Mouse (Mus musculus): ENCODE measurements at regions not wholly inside any gene's neighbourhood (a gene's known extent, or its start where the extent isn't known, plus 50 kb on each side); places are given as distances from the start of the nearest gene placed in this dataset.

- 81% methylated on average over 3 of the region's 3 CpGs for WGBS
- TF ChIP-seq CTCF (IDR thresholded peaks at IDR 0.05; ENCODE audit: borderline replicate concordance, control insufficient read depth, extremely low read depth, insufficient read depth, low read length, poor library complexity): no peak
- TF ChIP-seq POLR2A (IDR thresholded peaks at IDR 0.05; ENCODE audit: control insufficient read depth, extremely low read depth, insufficient read depth, low read length, poor library complexity): no peak
- no peak overlapping the region for H3K4me3 ChIP-seq (ENCODE audit: control insufficient read depth, insufficient read depth, low read length)
These were observed 136.1 kb downstream of the Cartpt start for GRCm38 (mm10) chr13:99764764-99765163.

GRCm38 (mm10) chr13:99764097-99764714 lies 136.7 kb downstream of the Cartpt start:
- WGBS: 65% methylated on average over 6 of the region's 6 CpGs
- DNase-seq: no peak
- no peak overlapping the region for H3K4me3 ChIP-seq (ENCODE audit: control insufficient read depth, insufficient read depth, low read length)
- H3K36me3 ChIP-seq (ENCODE audit: control insufficient read depth, insufficient read depth, low read length): no peaks in the 10 kb centered on the region
- H3K27me3 ChIP-seq (ENCODE audit: control insufficient read depth, insufficient read depth, low read length): no peaks in the 10 kb centered on the region
- no peak overlapping the region for H3K27ac ChIP-seq (ENCODE audit: control insufficient read depth, insufficient read depth, low read length)
- H3K4me1 ChIP-seq (replicated peaks; ENCODE audit: control insufficient read depth, insufficient read depth, low read length): no peaks in the 10 kb centered on the region
- no peak for TF ChIP-seq POLR2A (IDR thresholded peaks at IDR 0.05; ENCODE audit: control insufficient read depth, extremely low read depth, insufficient read depth, low read length, poor library complexity)
- no peak for TF ChIP-seq CTCF (IDR thresholded peaks at IDR 0.05; ENCODE audit: borderline replicate concordance, control insufficient read depth, extremely low read depth, insufficient read depth, low read length, poor library complexity)

More at GRCm38 (mm10) chr13:99764764-99765163, 136.1 kb downstream of the Cartpt start:
- Histone ChIP-seq H3K27me3 (ENCODE audit: control insufficient read depth, insufficient read depth, low read length) (no peaks in the 10 kb centered on the region), H3K27ac (ENCODE audit: control insufficient read depth, insufficient read depth, low read length) (no peak overlapping the region), H3K36me3 (ENCODE audit: control insufficient read depth, insufficient read depth, low read length) (no peaks in the 10 kb centered on the region), H3K4me1 (replicated peaks; ENCODE audit: control insufficient read depth, insufficient read depth, low read length) (no peaks in the 10 kb centered on the region)
- no peak for DNase-seq

DNA sequence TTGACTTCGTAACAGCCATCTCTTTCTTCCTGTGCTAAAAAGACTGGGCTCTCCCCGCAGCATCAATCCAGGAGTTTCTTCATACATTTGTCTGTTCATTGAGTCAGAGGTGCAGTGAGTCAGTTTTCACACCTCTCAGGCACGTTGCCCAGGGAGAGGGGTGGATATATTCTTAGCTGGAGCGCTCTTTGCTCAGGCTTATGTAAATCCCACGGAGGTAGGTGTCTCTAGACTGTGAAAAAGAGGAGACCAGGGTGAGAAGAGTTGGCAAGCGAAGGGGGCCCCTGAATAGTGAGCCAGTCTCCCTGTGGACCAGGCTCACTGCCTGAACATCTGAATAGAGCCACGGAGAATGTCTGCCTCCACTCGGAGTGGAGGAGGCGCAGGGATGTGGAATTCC lies 139.0 kb downstream of the Cartpt start:
- TF ChIP-seq CTCF (IDR thresholded peaks at IDR 0.05; ENCODE audit: borderline replicate concordance, control insufficient read depth, extremely low read depth, insufficient read depth, low read length, poor library complexity) (no peak), POLR2A (IDR thresholded peaks at IDR 0.05; ENCODE audit: control insufficient read depth, extremely low read depth, insufficient read depth, low read length, poor library complexity) (no peak)
- H3K4me3 ChIP-seq (ENCODE audit: control insufficient read depth, insufficient read depth, low read length): no peak overlapping the region
- no peaks in the 10 kb centered on the region for H3K36me3 ChIP-seq (ENCODE audit: control insufficient read depth, insufficient read depth, low read length)
- H3K27ac ChIP-seq (ENCODE audit: control insufficient read depth, insufficient read depth, low read length): no peak overlapping the region
- no peaks in the 10 kb centered on the region for H3K27me3 ChIP-seq (ENCODE audit: control insufficient read depth, insufficient read depth, low read length)
- H3K4me1 ChIP-seq (replicated peaks; ENCODE audit: control insufficient read depth, insufficient read depth, low read length): no peaks in the 10 kb centered on the region
- 81% methylated on average over 9 of the region's 9 CpGs for WGBS
- DNase-seq: no peak

DNA sequence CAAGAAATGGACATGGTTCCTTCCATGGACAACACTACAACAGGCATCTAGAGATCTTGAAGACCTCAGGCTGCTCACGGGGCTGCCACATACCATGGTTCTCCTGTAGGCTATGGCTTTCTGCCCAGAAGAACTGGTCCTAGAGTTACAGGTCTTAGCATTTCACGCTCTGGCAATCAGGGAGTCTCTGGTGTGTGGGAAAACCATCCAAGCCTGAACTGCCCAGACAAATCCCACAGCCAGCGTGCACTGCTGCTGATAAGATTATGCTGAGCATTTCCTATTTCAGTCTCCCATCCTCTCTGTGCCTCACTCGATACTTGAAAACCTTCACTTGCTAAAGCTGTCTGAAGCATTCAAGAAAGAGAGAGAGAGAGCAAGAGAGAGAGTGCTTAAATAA lies 139.5 kb downstream of the Cartpt start:
- Histone ChIP-seq H3K4me1 (replicated peaks; ENCODE audit: control insufficient read depth, insufficient read depth, low read length) (no peaks in the 10 kb centered on the region), H3K4me3 (ENCODE audit: control insufficient read depth, insufficient read depth, low read length) (no peak overlapping the region), H3K27me3 (ENCODE audit: control insufficient read depth, insufficient read depth, low read length) (no peaks in the 10 kb centered on the region), H3K36me3 (ENCODE audit: control insufficient read depth, insufficient read depth, low read length) (no peaks in the 10 kb centered on the region), H3K27ac (ENCODE audit: control insufficient read depth, insufficient read depth, low read length) (no peak overlapping the region)
- 58% methylated on average over 4 of the region's 4 CpGs for WGBS
- TF ChIP-seq POLR2A (IDR thresholded peaks at IDR 0.05; ENCODE audit: control insufficient read depth, extremely low read depth, insufficient read depth, low read length, poor library complexity) (no peak), CTCF (IDR thresholded peaks at IDR 0.05; ENCODE audit: borderline replicate concordance, control insufficient read depth, extremely low read depth, insufficient read depth, low read length, poor library complexity) (no peak)
- no peak for DNase-seq

GRCm38 (mm10) chr13:99760646-99761045 lies 140.2 kb downstream of the Cartpt start:
- Histone ChIP-seq H3K36me3 (ENCODE audit: control insufficient read depth, insufficient read depth, low read length) (no peaks in the 10 kb centered on the region), H3K4me1 (replicated peaks; ENCODE audit: control insufficient read depth, insufficient read depth, low read length) (no peaks in the 10 kb centered on the region), H3K27ac (ENCODE audit: control insufficient read depth, insufficient read depth, low read length) (no peak overlapping the region), H3K4me3 (ENCODE audit: control insufficient read depth, insufficient read depth, low read length) (no peak overlapping the region), H3K27me3 (ENCODE audit: control insufficient read depth, insufficient read depth, low read length) (no peaks in the 10 kb centered on the region)
- DNase-seq: no peak
- 80% methylated on average over 4 of the region's 4 CpGs for WGBS
- TF ChIP-seq CTCF (IDR thresholded peaks at IDR 0.05; ENCODE audit: borderline replicate concordance, control insufficient read depth, extremely low read depth, insufficient read depth, low read length, poor library complexity) (no peak), POLR2A (IDR thresholded peaks at IDR 0.05; ENCODE audit: control insufficient read depth, extremely low read depth, insufficient read depth, low read length, poor library complexity) (no peak)

GRCm38 (mm10) chr13:99759256-99760044 lies 141.4 kb downstream of the Cartpt start:
- DNase-seq: no peak
- Histone ChIP-seq H3K36me3 (ENCODE audit: control insufficient read depth, insufficient read depth, low read length) (no peaks in the 10 kb centered on the region), H3K27me3 (ENCODE audit: control insufficient read depth, insufficient read depth, low read length) (no peaks in the 10 kb centered on the region), H3K27ac (ENCODE audit: control insufficient read depth, insufficient read depth, low read length) (no peak overlapping the region), H3K4me3 (ENCODE audit: control insufficient read depth, insufficient read depth, low read length) (no peak overlapping the region), H3K4me1 (replicated peaks; ENCODE audit: control insufficient read depth, insufficient read depth, low read length) (no peaks in the 10 kb centered on the region)
- TF ChIP-seq POLR2A (IDR thresholded peaks at IDR 0.05; ENCODE audit: control insufficient read depth, extremely low read depth, insufficient read depth, low read length, poor library complexity) (no peak), CTCF (IDR thresholded peaks at IDR 0.05; ENCODE audit: borderline replicate concordance, control insufficient read depth, extremely low read depth, insufficient read depth, low read length, poor library complexity) (no peak)
- 82% methylated on average over 10 of the region's 10 CpGs for WGBS

Data from thymus, adult 2 months (tissue).